Mouse (Mus musculus) megakaryocyte, embryonic 14.5 days (primary cell): Measurements from ENCODE around the gene Cfap97. TPM values are rescaled to one million over a fixed set of nuclear protein-coding genes. Genes with fewer than 3 reads are reported as not detected.
"Not testable (repeated sequence)": the region's sequence is repeated elsewhere in the genome, so short reads cannot be mapped to it uniquely, and the experiment has no call there.

Experiments
- H3K27me3 ChIP-seq: replicated peaks from 2 replicates; pipeline ENCODE3; 2012; ENCODE audit warnings: inconsistent platforms
- H3K36me3 ChIP-seq: replicated peaks from 2 replicates; pipeline ENCODE3; 2012; ENCODE audit warnings: low read length, inconsistent platforms, mixed read lengths
- H3K4me1 ChIP-seq: 2 replicates; pipeline ENCODE4 v1.6.1; 2012; ENCODE audit warnings: inconsistent platforms
- H3K4me3 ChIP-seq: replicated peaks from 2 replicates; pipeline ENCODE3; 2012; ENCODE audit warnings: moderate library complexity, mild to moderate bottlenecking, inconsistent platforms
- H3K9me3 ChIP-seq: 2 replicates; pipeline ENCODE4 v1.6.1; 2012; ENCODE audit warnings: inconsistent platforms
- FLI1 ChIP-seq: IDR thresholded peaks from 2 replicates; pipeline ENCODE4 v1.6.1; 2012; ENCODE audit warnings: low read length, inconsistent platforms, mixed read lengths
- GATA1 ChIP-seq: IDR thresholded peaks from 3 replicates; pipeline ENCODE4 v1.6.1; 2012; ENCODE audit warnings: mixed read lengths, low read length, inconsistent platforms, borderline replicate concordance
- polyA plus RNA-seq: library from polyadenylated mRNA; stranded (reverse); fragments of >175 nt; gene quantifications from 2 replicates; pipeline ENCODE4 v1.2.3, GENCODE M21; 2012; ENCODE audit warnings: low replicate concordance; ENCODE audit not compliant: insufficient read depth

The Cfap97 gene
- polyA plus RNA-seq: 0.76 TPM in 1 of 2 replicates, not detected in the other

GRCm38 (mm10) chr8:46151202-46152062, at the start of gene Cfap97:
Gene Cfap97, plus strand, starts transcription at chr8:46151771.
- Histone ChIP-seq H3K9me3 (no peaks in the 10 kb centered on the region), H3K4me1 (peaks cover 63% of the 10 kb centered on the region), H3K27me3 (no peaks in the 10 kb centered on the region), H3K36me3 (peaks cover 5% of the 10 kb centered on the region), H3K4me3 (peak within 1 kb of the TSS; percentile 97)
- TF ChIP-seq FLI1 (no peak), GATA1 (no peak)

- no peaks in the 10 kb centered on the region for H3K27me3 ChIP-seq
- peaks cover 5% of the 10 kb centered on the region; the same call in 1 of the 2 replicates for H3K9me3 ChIP-seq
- TF ChIP-seq FLI1 (no peak), GATA1 (no peak)
- peaks cover 93% of the 10 kb centered on the region for H3K36me3 ChIP-seq
- H3K4me1 ChIP-seq: peaks cover 8% of the 10 kb centered on the region
- peak overlapping the region; percentile 38 for H3K4me3 ChIP-seq
Observed at GRCm38 (mm10) chr8:46103434-46103833, 48.1 kb upstream of the Cfap97 start.

GRCm38 (mm10) chr8:46107690-46108089, 43.9 kb upstream of the Cfap97 start:
- Histone ChIP-seq H3K9me3 (no peaks in the 10 kb centered on the region), H3K36me3 (peaks cover 92% of the 10 kb centered on the region), H3K27me3 (no peaks in the 10 kb centered on the region), H3K4me1 (peaks cover 25% of the 10 kb centered on the region), H3K4me3 (no peak overlapping the region)
- TF ChIP-seq GATA1 (no peak), FLI1 (no peak)

- H3K27me3 ChIP-seq: not testable (repeated sequence)
Observed at GRCm38 (mm10) chr8:46113421-46114170, 38.0 kb upstream of the Cfap97 start.

DNA sequence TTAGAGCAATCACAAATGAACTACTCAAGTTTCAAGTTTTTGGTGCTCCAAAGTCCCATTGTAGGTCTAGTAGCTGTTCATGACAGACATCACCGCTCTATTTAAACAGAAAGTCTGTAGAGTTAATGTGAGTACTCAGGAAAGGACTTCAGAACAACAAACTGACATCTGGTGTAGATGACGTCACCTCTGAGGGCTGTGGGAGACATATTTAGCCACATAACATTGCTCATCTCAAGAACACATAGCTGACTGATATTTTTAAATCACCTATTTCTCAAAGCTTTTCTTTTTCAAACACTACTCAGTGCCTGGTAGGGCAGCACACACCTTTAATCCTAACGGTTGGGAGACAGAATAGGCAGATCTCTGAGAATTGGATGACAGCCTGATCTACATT, 34.4 kb upstream of the Cfap97 start:
- TF ChIP-seq FLI1 (no peak), GATA1 (no peak)
- H3K9me3 ChIP-seq: no peaks in the 10 kb centered on the region
- peaks cover 36% of the 10 kb centered on the region for H3K4me1 ChIP-seq
- no peaks in the 10 kb centered on the region for H3K27me3 ChIP-seq
- no peak overlapping the region for H3K4me3 ChIP-seq
- H3K36me3 ChIP-seq: peaks cover 84% of the 10 kb centered on the region

More at GRCm38 (mm10) chr8:46113421-46114170, 38.0 kb upstream of the Cfap97 start:
- Histone ChIP-seq H3K4me1 (peaks cover 48% of the 10 kb centered on the region), H3K36me3 (peaks cover 82% of the 10 kb centered on the region)
- H3K9me3 ChIP-seq, H3K4me3 ChIP-seq: not testable (repeated sequence)

DNA sequence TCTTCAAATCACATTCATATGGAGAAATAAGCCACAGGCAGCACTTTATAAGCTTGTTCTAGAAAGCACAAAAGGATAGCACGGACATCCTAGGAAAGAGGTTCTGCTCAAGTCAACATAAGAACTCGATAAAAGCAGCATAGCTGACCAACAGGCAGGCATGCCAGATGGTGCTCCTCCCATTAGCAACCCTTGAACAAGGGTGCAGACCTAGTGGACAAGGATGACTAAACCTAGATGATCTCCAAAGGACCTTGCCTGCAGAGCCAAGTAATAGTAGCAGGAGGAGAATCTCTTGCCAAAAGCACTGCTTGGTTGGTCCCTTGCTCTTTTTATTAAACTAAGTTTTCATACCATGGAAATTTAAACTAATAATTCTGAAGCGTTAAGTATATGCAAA, 32.4 kb upstream of the Cfap97 start:
- H3K4me3 ChIP-seq: no peak overlapping the region
- H3K4me1 ChIP-seq: peaks cover 26% of the 10 kb centered on the region
- H3K27me3 ChIP-seq: no peaks in the 10 kb centered on the region
- peaks cover 86% of the 10 kb centered on the region for H3K36me3 ChIP-seq
- TF ChIP-seq GATA1: no peak
- TF ChIP-seq FLI1: no peak
- no peaks in the 10 kb centered on the region for H3K9me3 ChIP-seq

- peaks cover 16% of the 10 kb centered on the region for H3K4me1 ChIP-seq
- H3K27me3 ChIP-seq: no peaks in the 10 kb centered on the region
- no peaks in the 10 kb centered on the region for H3K9me3 ChIP-seq
- H3K4me3 ChIP-seq: no peak overlapping the region
- no peak for TF ChIP-seq FLI1
- TF ChIP-seq GATA1: no peak
- H3K36me3 ChIP-seq: peaks cover 62% of the 10 kb centered on the region
Observed at GRCm38 (mm10) chr8:46122498-46122897, 29.1 kb upstream of the Cfap97 start.

DNA sequence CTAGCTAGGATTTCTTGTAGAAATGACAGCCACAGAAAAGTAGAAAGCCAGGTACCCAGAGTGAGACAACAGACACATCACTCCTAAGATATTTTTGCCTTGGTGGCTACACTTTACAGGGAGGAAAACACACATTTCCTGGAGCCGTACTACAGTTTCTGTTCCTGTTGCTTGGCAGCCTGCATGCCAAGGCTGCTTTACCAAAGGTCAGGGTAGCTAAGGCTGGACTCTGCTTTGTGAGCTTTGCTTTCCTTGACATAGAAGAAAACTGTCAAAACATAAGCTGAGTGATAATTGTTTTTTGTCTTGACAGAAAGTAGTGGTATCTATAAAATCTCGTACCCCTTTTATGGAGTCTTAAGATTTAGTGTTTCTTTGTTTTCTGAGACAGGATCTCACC, 21.1 kb upstream of the Cfap97 start:
- Histone ChIP-seq H3K4me1 (peaks cover 23% of the 10 kb centered on the region), H3K36me3 (peaks cover 11% of the 10 kb centered on the region), H3K4me3 (no peak overlapping the region), H3K27me3 (no peaks in the 10 kb centered on the region), H3K9me3 (peaks cover 4% of the 10 kb centered on the region; the same call in 1 of the 2 replicates)
- TF ChIP-seq GATA1: no peak
- TF ChIP-seq FLI1: no peak

GRCm38 (mm10) chr8:46135546-46135945, 16.0 kb upstream of the Cfap97 start:
- not testable (repeated sequence) for H3K4me3 ChIP-seq, H3K9me3 ChIP-seq, H3K27me3 ChIP-seq
- peaks cover 27% of the 10 kb centered on the region for H3K36me3 ChIP-seq
- peaks cover 40% of the 10 kb centered on the region for H3K4me1 ChIP-seq

DNA sequence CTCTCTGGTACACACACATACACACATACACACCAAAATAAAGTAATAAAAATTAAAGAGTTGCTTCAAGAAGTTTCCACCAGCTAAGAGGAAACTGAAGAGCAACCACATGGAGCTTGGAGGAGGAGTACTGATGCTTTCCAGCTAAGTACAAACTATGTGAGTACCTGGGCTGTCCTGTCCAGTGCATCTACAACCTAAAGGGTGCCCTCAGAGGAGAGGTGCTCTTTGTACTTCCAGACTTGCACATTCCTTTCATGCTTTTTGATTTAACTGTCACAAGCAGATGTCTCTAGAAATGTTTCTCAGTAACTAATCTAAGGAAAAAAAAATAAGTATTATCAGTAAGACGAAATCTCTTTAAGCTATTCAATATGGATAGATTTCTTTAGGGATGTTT, 14.2 kb upstream of the Cfap97 start:
- Histone ChIP-seq H3K27me3 (no peaks in the 10 kb centered on the region), H3K36me3 (peaks cover 29% of the 10 kb centered on the region), H3K4me3 (no peak overlapping the region), H3K4me1 (peaks cover 47% of the 10 kb centered on the region), H3K9me3 (peaks cover 4% of the 10 kb centered on the region; the same call in 1 of the 2 replicates)
- TF ChIP-seq FLI1 (no peak), GATA1 (no peak)
